Mouse (Mus musculus): ENCODE data around the gene Ccdc8.

Ccdc8 gene

GRCm38 (mm10) chr7:17009326-17010009 is 17.0 kb downstream of the Ccdc8 start:
- in situ Hi-C loops (cut with MboI, MseI): no loop called here

DNA sequence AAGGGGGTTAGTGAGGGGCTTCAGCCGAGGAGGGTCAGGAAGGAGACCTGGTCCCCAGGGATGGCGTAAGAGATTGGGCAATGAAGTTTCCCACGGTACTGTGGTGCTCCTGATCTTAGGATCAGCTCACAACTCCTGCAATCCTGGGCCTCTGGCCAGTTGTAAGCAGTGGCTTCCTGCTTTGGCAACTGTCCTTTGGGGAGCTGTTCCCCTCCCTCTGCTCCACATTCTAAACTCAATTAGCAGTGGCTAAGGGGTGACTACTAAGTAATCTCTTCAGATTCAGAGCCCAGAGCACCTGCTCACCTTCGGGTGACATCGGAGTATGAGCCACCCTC is 17.5 kb downstream of the Ccdc8 start:
- in situ Hi-C loops (cut with MboI, MseI): no loop called here

DNA sequence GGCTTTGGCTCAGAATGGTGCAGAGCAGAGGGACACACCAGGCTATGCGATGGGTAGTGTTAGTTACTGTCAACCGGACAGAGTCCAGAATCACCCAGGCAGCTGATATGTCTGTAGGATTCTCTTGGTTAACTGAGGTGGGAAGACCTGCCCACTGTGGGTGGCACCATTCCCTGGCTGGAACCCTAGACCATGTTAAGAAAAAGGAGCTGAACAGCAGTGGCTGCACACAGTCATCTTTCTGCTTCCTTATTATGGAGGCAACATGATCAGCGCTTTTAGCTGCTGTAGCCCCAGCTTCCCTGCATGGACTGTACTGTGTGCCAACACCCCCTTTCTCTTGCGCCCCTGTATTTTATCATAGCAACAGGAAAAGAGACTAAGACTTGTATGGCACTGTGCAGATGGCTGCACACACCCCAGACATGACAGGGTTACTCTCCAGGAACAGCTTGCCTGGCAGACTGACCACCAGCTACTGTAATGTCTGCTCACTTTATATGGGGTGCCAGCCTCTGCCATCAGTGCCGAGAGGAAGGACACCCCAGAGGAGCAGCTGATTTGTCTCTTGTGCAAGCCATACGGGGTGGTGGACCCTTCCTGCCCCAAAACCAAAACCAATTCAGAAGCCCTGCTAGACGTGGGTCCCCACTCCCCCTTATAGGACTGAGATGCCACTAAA is 19.5 kb downstream of the Ccdc8 start:
- in situ Hi-C loops (cut with MboI, MseI): no loop called here

- in situ Hi-C loops (cut with MboI, MseI): no loop called here
These were observed 22.9 kb downstream of the Ccdc8 start for GRCm38 (mm10) chr7:17015381-17015780.

GRCm38 (mm10) chr7:17017036-17017435 is 24.5 kb downstream of the Ccdc8 start:
- in situ Hi-C loops (cut with MboI, MseI): no loop called here

DNA sequence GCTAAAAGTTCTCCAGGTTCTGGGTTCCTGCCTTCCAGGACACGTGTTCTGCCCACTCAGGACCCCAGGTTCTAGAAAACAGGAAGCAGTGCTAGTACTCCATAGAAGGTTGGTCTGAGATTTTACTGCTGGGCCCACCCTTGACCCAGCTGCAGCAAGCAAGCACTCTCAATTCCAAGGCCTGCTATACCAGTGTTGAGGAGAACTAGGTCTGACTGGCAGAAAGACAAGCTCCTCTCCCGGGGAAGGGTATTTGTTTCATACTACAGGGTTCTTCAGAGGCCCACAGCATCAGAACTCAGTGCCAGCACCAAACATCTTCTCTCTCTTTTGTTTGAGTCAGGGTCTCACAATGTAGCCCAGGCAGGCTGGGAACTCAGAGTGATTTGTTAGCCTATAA is 25.4 kb downstream of the Ccdc8 start:
- in situ Hi-C loops (cut with MboI, MseI): no loop called here

DNA sequence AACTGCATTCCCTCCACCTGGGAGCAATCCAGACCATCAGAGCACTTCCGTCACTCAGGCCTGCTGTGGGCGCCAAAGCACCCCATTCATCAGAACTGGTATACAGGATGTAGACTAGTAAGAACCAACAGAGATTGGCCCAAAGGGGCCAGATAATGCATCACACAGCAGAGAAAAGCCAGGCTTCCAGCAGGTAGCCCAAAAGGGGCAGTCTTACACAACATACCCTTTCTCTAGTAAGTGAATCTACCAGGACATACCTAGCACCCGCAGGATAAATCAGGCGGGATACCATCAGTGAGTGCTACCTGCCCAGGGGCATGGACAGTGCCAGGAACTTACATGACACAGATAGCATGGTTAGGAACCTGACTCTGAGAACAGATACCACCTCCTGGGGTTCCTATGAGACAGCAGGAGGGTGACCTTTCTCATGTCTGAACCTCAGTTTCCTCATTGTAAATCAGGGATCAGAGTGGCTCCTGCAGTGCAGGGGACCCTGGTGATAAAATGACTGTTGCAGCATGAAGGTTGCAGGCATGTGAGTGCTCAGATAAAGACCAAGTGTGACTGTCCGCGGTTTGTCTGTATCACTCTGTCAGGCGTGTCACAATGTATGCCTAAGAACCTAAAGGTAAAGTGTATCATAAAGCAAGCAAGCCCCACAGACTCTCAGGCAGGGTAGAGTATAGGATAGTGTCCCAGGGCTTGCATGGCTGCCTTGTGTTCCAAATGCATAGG is 27.1 kb downstream of the Ccdc8 start:
- in situ Hi-C loops (cut with MboI, MseI): no loop called here

DNA sequence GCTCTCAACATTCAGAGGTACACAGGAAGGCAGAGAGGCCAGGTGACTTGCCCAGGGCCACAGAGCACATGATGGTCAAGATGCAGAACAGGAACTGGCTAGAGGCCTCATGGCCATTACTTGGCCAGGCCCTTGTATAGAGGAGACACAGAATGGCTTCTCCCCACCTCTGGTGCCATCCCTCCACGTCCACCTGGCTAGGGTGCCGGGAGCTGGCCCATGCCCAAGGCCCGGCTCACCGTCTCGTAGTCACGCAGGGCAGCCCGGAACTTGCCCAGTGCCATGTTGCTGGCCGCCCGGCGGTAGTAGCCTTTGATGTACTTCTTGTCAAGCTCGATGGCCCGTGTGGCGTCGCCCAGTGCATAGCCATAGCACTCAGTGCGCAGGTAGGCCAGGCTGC is 29.7 kb downstream of the Ccdc8 start:
- in situ Hi-C loops (cut with MboI, MseI): no loop called here

- in situ Hi-C loops (cut with MboI, MseI): no loop called here
These were observed 31.2 kb downstream of the Ccdc8 start for GRCm38 (mm10) chr7:17023701-17024100.

GRCm38 (mm10) chr7:17024141-17024540 is 31.6 kb downstream of the Ccdc8 start:
- in situ Hi-C loops (cut with MboI, MseI): no loop called here

GRCm38 (mm10) chr7:17024814-17025504 is 32.5 kb downstream of the Ccdc8 start:
- in situ Hi-C loops (cut with MboI, MseI): no loop called here

DNA sequence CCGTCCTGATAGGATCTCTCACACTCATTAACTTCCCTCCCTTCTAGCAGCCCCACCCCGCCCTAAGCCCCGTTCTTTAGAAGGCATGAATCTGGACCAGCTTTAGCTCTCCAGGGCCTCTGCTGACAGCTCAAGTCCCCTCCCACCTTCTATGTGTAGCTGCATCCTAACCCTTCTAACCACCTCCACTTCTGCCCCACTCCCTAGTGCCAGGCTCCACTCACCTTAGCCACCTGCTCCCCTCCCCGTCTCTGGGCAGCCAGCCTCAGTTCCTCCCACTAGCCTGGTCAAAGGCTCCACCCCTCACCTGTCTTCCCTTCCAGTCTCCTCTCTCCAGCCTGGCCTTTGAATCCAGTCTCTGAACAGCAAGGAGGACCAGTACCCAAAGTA is 33.0 kb downstream of the Ccdc8 start:
- in situ Hi-C loops (cut with MboI, MseI): no loop called here

- in situ Hi-C loops (cut with MboI, MseI): no loop called here
These were observed 33.6 kb downstream of the Ccdc8 start for GRCm38 (mm10) chr7:17025896-17026622.

DNA sequence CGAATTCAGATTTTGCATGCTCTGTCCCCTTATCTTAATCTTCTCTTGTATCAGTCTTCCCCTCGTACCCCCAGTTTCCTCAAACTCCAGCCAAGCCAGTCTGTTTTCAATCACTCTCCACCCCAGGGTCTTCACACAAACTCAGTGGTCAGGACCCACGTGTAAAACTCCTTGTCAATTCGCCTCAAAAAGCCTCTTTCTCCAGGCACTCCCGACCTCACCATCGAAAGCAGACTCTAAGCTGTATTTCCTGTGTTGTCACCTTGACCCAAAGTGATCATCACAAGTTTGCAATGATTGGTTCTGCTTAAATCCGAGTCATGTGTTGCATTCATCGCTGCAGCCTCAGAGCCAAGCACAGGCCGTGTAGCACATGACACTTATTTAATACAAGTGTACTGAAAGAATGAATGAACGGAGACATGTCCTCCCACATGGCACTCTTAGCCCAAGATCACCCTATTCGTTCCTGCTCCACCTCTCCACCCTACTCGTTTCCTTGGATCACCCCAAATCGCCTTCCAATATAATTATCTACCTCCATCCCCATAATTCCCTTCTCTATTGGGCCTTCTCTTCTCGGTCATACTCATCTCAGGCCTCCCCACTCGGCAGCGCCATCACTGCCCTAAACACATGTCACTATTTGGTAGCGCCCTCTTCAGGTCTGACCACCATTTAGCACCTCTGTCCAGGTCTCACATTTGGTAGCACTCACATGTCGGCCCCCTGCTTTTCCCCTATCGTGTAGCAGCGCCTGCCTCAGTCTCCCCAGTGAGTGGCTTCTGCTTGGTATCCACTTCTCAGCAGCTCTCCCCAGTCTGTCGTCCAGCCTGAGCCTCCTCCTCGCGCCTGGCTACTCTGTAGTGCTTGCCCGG is 34.4 kb downstream of the Ccdc8 start:
- in situ Hi-C loops (cut with MboI, MseI): no loop called here

- in situ Hi-C loops (cut with MboI, MseI): no loop called here
These were observed 35.3 kb downstream of the Ccdc8 start, which contains the start of gene Ppp5c for GRCm38 (mm10) chr7:17027588-17028343. Ppp5c (minus strand) TSS chr7:17027924.

DNA sequence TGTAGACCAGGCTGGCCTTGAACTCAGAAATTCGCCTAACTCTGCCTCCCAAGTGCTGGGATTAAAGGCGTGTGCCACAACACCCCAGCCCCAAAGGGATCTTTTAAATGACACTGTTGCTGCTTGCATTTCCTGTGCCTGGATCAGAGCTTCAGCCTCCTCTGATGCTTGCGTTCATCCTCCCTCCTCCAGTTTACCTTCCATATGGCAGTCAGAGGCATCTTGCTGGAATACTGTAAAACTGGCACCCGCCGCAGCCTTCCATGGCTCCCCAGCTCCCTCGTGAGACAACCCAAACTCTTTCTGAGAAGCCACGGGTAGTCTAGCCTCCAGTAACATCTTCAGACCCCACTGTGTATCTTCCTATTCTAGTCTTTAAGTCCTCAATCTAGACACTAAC is 36.4 kb downstream of the Ccdc8 start:
- in situ Hi-C loops (cut with MboI, MseI): no loop called here

DNA sequence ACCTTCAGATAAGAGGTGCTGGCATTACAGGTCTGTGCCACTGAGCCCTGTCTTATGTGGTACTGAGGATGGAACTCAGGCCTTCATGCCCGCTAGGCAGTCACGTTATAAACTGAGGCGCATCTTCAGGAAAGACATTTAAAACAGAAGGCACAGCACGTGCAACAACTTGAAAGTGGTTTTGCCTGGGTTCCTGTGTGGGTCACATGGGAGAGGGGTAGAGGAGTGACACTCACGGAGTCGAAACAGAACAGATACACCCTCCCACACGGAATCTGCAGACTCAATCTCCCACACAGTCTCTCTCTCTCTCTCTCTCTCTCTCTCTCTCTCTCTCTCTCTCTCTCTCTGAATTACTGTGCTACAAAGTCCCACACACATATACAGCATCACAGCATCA is 37.7 kb downstream of the Ccdc8 start:
- in situ Hi-C loops (cut with MboI, MseI): no loop called here

GRCm38 (mm10) chr7:17038018-17038695 is 45.6 kb downstream of the Ccdc8 start:
- in situ Hi-C loops (cut with MboI, MseI): no loop called here

DNA sequence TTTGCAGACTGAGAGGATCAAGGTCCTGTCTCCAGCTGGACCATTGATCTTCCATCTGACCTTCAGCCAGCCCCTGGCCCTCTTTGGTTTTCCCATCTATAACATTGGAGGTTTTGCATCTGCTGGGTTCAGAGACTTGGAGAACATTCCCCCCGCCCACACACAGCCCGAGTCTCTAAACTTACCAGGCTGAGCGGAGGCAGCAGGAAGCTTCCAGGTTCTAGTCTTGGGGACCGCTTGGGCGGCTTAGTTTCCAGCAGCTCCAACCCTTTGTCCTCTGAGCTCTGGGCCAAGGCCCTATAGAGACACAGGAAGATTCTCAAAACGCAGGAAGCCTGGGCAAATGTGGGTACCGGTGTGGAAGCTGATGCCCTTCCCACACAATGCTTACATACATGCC is 46.9 kb downstream of the Ccdc8 start:
- in situ Hi-C loops (cut with MboI, MseI): no loop called here
